Mouse (Mus musculus) MEL (cell line): ENCODE data around the gene Fat3. TPM values are rescaled to one million over a fixed set of nuclear protein-coding genes. Genes with fewer than 3 reads are reported as not detected.

Source experiments
- DNase-seq: peaks from one replicate; pipeline ENCODE4 v3.0.0; 2011; ENCODE audit warnings: low read depth, low spot score
- H3K27ac ChIP-seq: 2 replicates; pipeline ENCODE4 v1.5.1; 2012; ENCODE audit warnings: low read depth, mild to moderate bottlenecking, control low read depth, low read length, moderate library complexity; ENCODE audit not compliant: control insufficient read depth
- H3K27me3 ChIP-seq, 2 experiments: fragments of 150-350 bp in 1 of 2; sonication (generic) in 1 of 2; 2 replicates each; pipeline ENCODE4 v1.6.1; 2012; ENCODE audit warnings: low read length in 2 of 2, mild to moderate bottlenecking in 2 of 2, improper control_type of control experiment in 1 of 2, moderate library complexity in 1 of 2; ENCODE audit not compliant: insufficient read depth in 2 of 2, control insufficient read depth in 1 of 2
- H3K36me3 ChIP-seq, 2 experiments: 2 replicates each; pipeline ENCODE4 v1.6.1; 2012 to 2014; ENCODE audit warnings: low read length in 2 of 2, improper control_type of control experiment in 1 of 2, inconsistent platforms in 1 of 2, mild to moderate bottlenecking in 1 of 2; ENCODE audit not compliant: insufficient read depth in 2 of 2, control insufficient read depth in 1 of 2
- H3K4me1 ChIP-seq, 2 experiments: fragments of 150-350 bp in 1 of 2; sonication (generic) in 1 of 2; 2 replicates each; pipeline ENCODE4 v1.6.1; 2012; ENCODE audit warnings: low read length in 2 of 2, improper control_type of control experiment in 1 of 2, mild to moderate bottlenecking in 1 of 2; ENCODE audit not compliant: insufficient read depth in 2 of 2, control insufficient read depth in 1 of 2
- H3K4me3 ChIP-seq, 2 experiments: fragments of 150-350 bp in 1 of 2; sonication (generic) in 1 of 2; 2 replicates each; pipeline ENCODE4 v1.5.1; 2012; ENCODE audit warnings: low read depth in 2 of 2, low read length in 2 of 2, mild to moderate bottlenecking in 2 of 2, moderate library complexity in 2 of 2, control low read depth in 1 of 2, improper control_type of control experiment in 1 of 2; ENCODE audit not compliant: control insufficient read depth in 1 of 2, insufficient read depth in 1 of 2
- H3K79me2 ChIP-seq: 2 replicates; pipeline ENCODE4 v1.6.1; 2012; ENCODE audit warnings: mild to moderate bottlenecking, low read length, moderate library complexity; ENCODE audit not compliant: control insufficient read depth, poor library complexity, insufficient read depth
- H3K9ac ChIP-seq: 2 replicates; pipeline ENCODE4 v1.6.1; 2012; ENCODE audit warnings: low read depth, mild to moderate bottlenecking, control low read depth, low read length, moderate library complexity; ENCODE audit not compliant: control insufficient read depth, poor library complexity, severe bottlenecking
- H3K9me3 ChIP-seq: fragments of 150-350 bp; sonication (generic); replicated peaks from 2 replicates; pipeline ENCODE4 v1.6.1; 2012; ENCODE audit warnings: mild to moderate bottlenecking, low read length, improper control_type of control experiment, moderate library complexity; ENCODE audit not compliant: insufficient read depth
- CHD1 ChIP-seq: IDR thresholded peaks from 2 replicates; pipeline ENCODE4 v1.6.1; 2012; ENCODE audit warnings: low read depth, mild to moderate bottlenecking, inconsistent platforms, low read length, improper control_type of control experiment
- CHD2 ChIP-seq: IDR thresholded peaks from 2 replicates; pipeline ENCODE4 v1.6.1; 2011; ENCODE audit warnings: low read length, improper control_type of control experiment
- CTCF ChIP-seq, 3 experiments: IDR thresholded peaks in 2 of 3; conservative IDR thresholded peaks in 1 of 3; 2 replicates each; pipeline ENCODE4 v1.5.1; 2011 to 2012; ENCODE audit warnings: low read length in 3 of 3, low read depth in 2 of 3, mild to moderate bottlenecking in 2 of 3, improper control_type of control experiment in 1 of 3, inconsistent platforms in 1 of 3, mixed read lengths in 1 of 3, moderate library complexity in 1 of 3; ENCODE audit not compliant: control insufficient read depth in 1 of 3, insufficient read depth in 1 of 3, poor library complexity in 1 of 3, severe bottlenecking in 1 of 3
- E2F4 ChIP-seq: IDR thresholded peaks from 2 replicates; pipeline ENCODE4 v1.6.1; 2011; ENCODE audit warnings: low read depth, low read length, improper control_type of control experiment, borderline replicate concordance
- EP300 ChIP-seq, 2 experiments: IDR thresholded peaks; 2 replicates each; pipeline ENCODE4 v1.6.1; 2011; ENCODE audit warnings: improper control_type of control experiment in 2 of 2, low read length in 2 of 2, low read depth in 1 of 2, mild to moderate bottlenecking in 1 of 2
- ETS1 ChIP-seq: IDR thresholded peaks from 2 replicates; pipeline ENCODE4 v1.6.1; 2012; ENCODE audit warnings: low read depth, mild to moderate bottlenecking, inconsistent platforms, low read length, improper control_type of control experiment, moderate library complexity
- GABPA ChIP-seq: IDR thresholded peaks from 2 replicates; pipeline ENCODE4 v1.6.1; 2012; ENCODE audit warnings: low read depth, mild to moderate bottlenecking, inconsistent platforms, low read length, improper control_type of control experiment, moderate library complexity
- GATA1 ChIP-seq: IDR thresholded peaks from 2 replicates; pipeline ENCODE4 v1.6.1; 2011; ENCODE audit warnings: low read depth, low read length, improper control_type of control experiment
- HCFC1 ChIP-seq: IDR thresholded peaks from 2 replicates; pipeline ENCODE4 v1.6.1; 2012; ENCODE audit warnings: low read depth, mild to moderate bottlenecking, inconsistent platforms, low read length, improper control_type of control experiment, moderate library complexity
- JUND ChIP-seq: IDR thresholded peaks from 2 replicates; pipeline ENCODE4 v1.6.1; 2011; ENCODE audit warnings: low read depth, mild to moderate bottlenecking, improper control_type of control experiment, low read length
- KAT2A ChIP-seq: conservative IDR thresholded peaks from 2 replicates; pipeline ENCODE4 v1.6.1; 2012; ENCODE audit warnings: low read depth, low read length, improper control_type of control experiment, inconsistent platforms
- MAFK ChIP-seq: IDR thresholded peaks from 2 replicates; pipeline ENCODE4 v1.6.1; 2011; ENCODE audit warnings: low read depth, mild to moderate bottlenecking, low read length, improper control_type of control experiment, borderline replicate concordance
- MAZ ChIP-seq: IDR thresholded peaks from 2 replicates; pipeline ENCODE4 v1.6.1; 2012; ENCODE audit warnings: low read depth, mild to moderate bottlenecking, inconsistent platforms, low read length, improper control_type of control experiment
- MEF2A ChIP-seq: IDR thresholded peaks from 2 replicates; pipeline ENCODE4 v1.6.1; 2014; ENCODE audit warnings: low read depth, mild to moderate bottlenecking, inconsistent platforms, low read length, improper control_type of control experiment; ENCODE audit not compliant: poor library complexity, insufficient replicate concordance, severe bottlenecking; ENCODE audit errors: extremely low read depth
- MXI1 ChIP-seq: IDR thresholded peaks from 2 replicates; pipeline ENCODE4 v1.6.1; 2011; ENCODE audit warnings: mild to moderate bottlenecking, low read depth, low read length, improper control_type of control experiment
- MYB ChIP-seq: IDR thresholded peaks from 2 replicates; pipeline ENCODE4 v1.6.1; 2011; ENCODE audit warnings: mild to moderate bottlenecking, low read depth, low read length, improper control_type of control experiment
- NELFE ChIP-seq: IDR thresholded peaks from 2 replicates; pipeline ENCODE4 v1.6.1; 2011; ENCODE audit warnings: low read depth, low read length, improper control_type of control experiment
- NRF1 ChIP-seq: IDR thresholded peaks from 2 replicates; pipeline ENCODE4 v1.6.1; 2014; ENCODE audit warnings: low read depth, mild to moderate bottlenecking, inconsistent platforms, low read length, improper control_type of control experiment, moderate library complexity; ENCODE audit not compliant: poor library complexity, insufficient read depth, severe bottlenecking
- POLR2A ChIP-seq, 2 experiments: IDR thresholded peaks; 2 replicates each; pipeline ENCODE4 v1.6.1; 2011 to 2012; ENCODE audit warnings: low read length in 2 of 2, mild to moderate bottlenecking in 2 of 2, control low read depth in 1 of 2, improper control_type of control experiment in 1 of 2, low read depth in 1 of 2, moderate library complexity in 1 of 2; ENCODE audit not compliant: control insufficient read depth in 1 of 2, insufficient read depth in 1 of 2, poor library complexity in 1 of 2
- POLR2AphosphoS5 ChIP-seq: IDR thresholded peaks from 2 replicates; pipeline ENCODE4 v1.6.1; 2012; ENCODE audit warnings: low read depth, borderline replicate concordance, mild to moderate bottlenecking, inconsistent platforms, low read length, moderate library complexity, mixed read lengths
- RAD21 ChIP-seq: IDR thresholded peaks from 2 replicates; pipeline ENCODE4 v1.6.1; 2011; ENCODE audit warnings: mild to moderate bottlenecking, low read depth, low read length, improper control_type of control experiment
- RCOR1 ChIP-seq: IDR thresholded peaks from 2 replicates; pipeline ENCODE4 v1.6.1; 2012; ENCODE audit warnings: low read depth, mild to moderate bottlenecking, inconsistent platforms, low read length, improper control_type of control experiment
- SMC3 ChIP-seq: IDR thresholded peaks from 2 replicates; pipeline ENCODE4 v1.6.1; 2011; ENCODE audit warnings: low read depth, low read length, improper control_type of control experiment
- TAL1 ChIP-seq: IDR thresholded peaks from 2 replicates; pipeline ENCODE4 v1.6.1; 2012; ENCODE audit warnings: mild to moderate bottlenecking, inconsistent platforms, low read length, moderate library complexity, mixed read lengths
- TCF12 ChIP-seq: IDR thresholded peaks from 2 replicates; pipeline ENCODE4 v1.6.1; 2014; ENCODE audit warnings: low read depth, mild to moderate bottlenecking, inconsistent platforms, low read length, improper control_type of control experiment, moderate library complexity
- UBTF ChIP-seq: IDR thresholded peaks from 2 replicates; pipeline ENCODE4 v1.6.1; 2012; ENCODE audit warnings: low read depth, mild to moderate bottlenecking, inconsistent platforms, low read length, improper control_type of control experiment, moderate library complexity, borderline replicate concordance; ENCODE audit not compliant: insufficient read depth
- USF1 ChIP-seq: IDR thresholded peaks from 2 replicates; pipeline ENCODE4 v1.6.1; 2014; ENCODE audit warnings: low read depth, mild to moderate bottlenecking, inconsistent platforms, low read length, improper control_type of control experiment, moderate library complexity
- USF2 ChIP-seq, 2 experiments: IDR thresholded peaks; 2 replicates each; pipeline ENCODE4 v1.6.1; 2011 to 2012; ENCODE audit warnings: improper control_type of control experiment in 2 of 2, low read length in 2 of 2, borderline replicate concordance in 1 of 2, inconsistent platforms in 1 of 2, low read depth in 1 of 2, mild to moderate bottlenecking in 1 of 2; ENCODE audit not compliant: insufficient read depth in 1 of 2
- ZKSCAN1 ChIP-seq: IDR thresholded peaks from 2 replicates; pipeline ENCODE4 v1.6.1; 2012; ENCODE audit warnings: low read depth, mild to moderate bottlenecking, inconsistent platforms, low read length, improper control_type of control experiment, moderate library complexity
- ZMIZ1 ChIP-seq: IDR thresholded peaks from 2 replicates; pipeline ENCODE4 v1.6.1; 2012; ENCODE audit warnings: low read depth, mild to moderate bottlenecking, inconsistent platforms, low read length, improper control_type of control experiment, moderate library complexity
- ZNF384 ChIP-seq: IDR thresholded peaks from 2 replicates; pipeline ENCODE4 v1.6.1; 2012; ENCODE audit warnings: low read depth, mild to moderate bottlenecking, inconsistent platforms, low read length, improper control_type of control experiment
- polyA plus RNA-seq, 2 experiments: library from polyadenylated mRNA; stranded (reverse) in 1 of 2; unstranded in 1 of 2; fragments of >175 nt in 1 of 2; fragments of >200 nt in 1 of 2; gene quantifications; 2 replicates each; pipeline versions ENCODE4 v1.2.1 to v1.2.4; 2012; ENCODE audit warnings: low replicate concordance in 2 of 2, low read depth in 1 of 2; ENCODE audit not compliant: insufficient read length in 2 of 2, insufficient read depth in 1 of 2, missing spikeins in 1 of 2
- total RNA-seq: library from RNA; depleted of rRNA; stranded (reverse); fragments of 300-350 nt; gene quantifications from 2 replicates; pipeline ENCODE4 v1.2.3, GENCODE M21; 2012

Fat3 gene
- total and polyA plus RNA-seq, 3 experiments: 1.5 to 1.8 TPM; not detected in 1

DNA sequence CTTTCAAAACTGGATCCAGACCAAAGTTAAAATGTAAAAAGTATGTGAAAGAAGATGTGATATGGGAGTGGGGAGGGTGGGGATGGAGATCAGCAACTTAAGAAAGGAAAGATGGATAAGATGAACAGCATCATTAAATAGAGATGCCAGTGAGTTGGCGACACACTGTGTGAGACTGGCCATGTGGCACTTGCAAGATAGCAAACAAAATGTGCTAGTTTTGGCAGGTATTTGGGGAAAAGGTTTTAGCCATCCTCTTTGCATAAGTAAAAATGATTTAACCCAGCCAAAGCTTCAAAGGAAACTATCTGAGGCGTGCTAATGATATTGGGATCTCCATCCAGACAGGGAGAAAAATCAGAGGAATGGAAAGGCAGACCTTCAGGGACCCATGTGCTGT lies 157.9 kb downstream of the Fat3 start:
- no peaks in the 10 kb centered on the region for H3K9me3 ChIP-seq
- TF ChIP-seq ETS1 (no peak), MEF2A (no peak), USF2 (IDR thresholded peaks at IDR 0.05; ENCODE audit: borderline replicate concordance in 1 of 2, insufficient read depth in 1 of 2, low read depth in 1 of 2, low read length in 2 of 2) (no peak), KAT2A (no peak), CHD2 (no peak), ZMIZ1 (no peak), NRF1 (no peak), USF1 (no peak), ZNF384 (no peak), E2F4 (no peak), TAL1 (no peak), CHD1 (no peak), POLR2AphosphoS5 (no peak), MAZ (no peak), JUND (no peak), NELFE (no peak), RAD21 (no peak), HCFC1 (no peak)
- no peaks in the 10 kb centered on the region for H3K4me1 ChIP-seq
- no peak overlapping the region for H3K9ac ChIP-seq
- H3K27me3 ChIP-seq: no peaks in the 10 kb centered on the region
- no peak for DNase-seq
- H3K4me3 ChIP-seq: no peak overlapping the region
- no peaks in the 10 kb centered on the region for H3K79me2 ChIP-seq
- no peak overlapping the region for H3K27ac ChIP-seq
- H3K36me3 ChIP-seq: no peaks in the 10 kb centered on the region

DNA sequence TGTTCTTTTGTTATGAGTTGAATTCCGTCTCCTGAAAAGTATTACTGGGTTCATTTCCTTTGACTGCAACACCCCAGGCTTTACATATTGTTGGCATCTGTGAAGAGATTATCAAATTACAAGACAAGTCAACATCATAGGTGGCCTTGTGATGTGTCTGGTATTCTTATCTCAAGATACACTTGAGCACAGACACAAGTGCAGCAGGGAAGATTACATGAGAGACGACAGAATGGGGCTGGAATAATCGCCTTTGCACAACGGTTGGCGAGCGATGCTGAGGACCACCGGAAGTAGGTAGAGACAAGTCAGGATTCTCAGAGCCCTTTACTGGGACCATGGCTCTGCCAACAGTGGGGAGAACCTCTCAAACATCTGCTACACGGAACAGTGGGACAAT lies 158.5 kb downstream of the Fat3 start:
- H3K27me3 ChIP-seq: no peaks in the 10 kb centered on the region

More for the DNA sequence above, 158.5 kb downstream of the Fat3 start:
- H3K79me2 ChIP-seq: no peaks in the 10 kb centered on the region
- H3K9me3 ChIP-seq: no peaks in the 10 kb centered on the region
- no peak overlapping the region for H3K27ac ChIP-seq
- H3K4me1 ChIP-seq: no peaks in the 10 kb centered on the region
- TF ChIP-seq EP300 (IDR thresholded peaks at IDR 0.05; ENCODE audit: low read depth in 1 of 2, low read length in 2 of 2) (peak; percentile 44 to 74), MAFK (0 out of 2 replicates have a peak, but pooled peaks have one; percentile 22), MYB (0 out of 2 replicates have a peak, but pooled peaks have one; percentile 19), GABPA (no peak), TCF12 (peak; percentile 88), ZKSCAN1 (no peak), SMC3 (no peak), CHD1 (no peak), NELFE (no peak), POLR2A (IDR thresholded peaks at IDR 0.05; ENCODE audit: control insufficient read depth in 1 of 2, insufficient read depth in 1 of 2, low read depth in 1 of 2, low read length in 2 of 2, poor library complexity in 1 of 2) (no peak), ETS1 (peak; percentile 51; the same call in 1 of the 2 replicates), MXI1 (no peak), GATA1 (peak; percentile 46; the same call in 1 of the 2 replicates), UBTF (no peak), HCFC1 (no peak), CTCF (IDR thresholded peaks at IDR 0.05 in 2 of 3, conservative IDR thresholded peaks at IDR 0.05 in 1 of 3; ENCODE audit: control insufficient read depth in 1 of 3, insufficient read depth in 1 of 3, low read depth in 2 of 3, low read length in 3 of 3, poor library complexity in 1 of 3, severe bottlenecking in 1 of 3) (no peak), JUND (no peak), USF1 (0 out of 2 replicates have a peak, but pooled peaks have one; percentile 5), RCOR1 (0 out of 2 replicates have a peak, but pooled peaks have one; percentile 15)
- TF ChIP-seq, all 39 proteins: peak for 8
- Histone ChIP-seq H3K4me3 (no peak overlapping the region), H3K9ac (no peak overlapping the region), H3K36me3 (no peaks in the 10 kb centered on the region)
- peak; percentile 26 for DNase-seq
